Mouse (Mus musculus): ENCODE data around the gene Spred2. TPM values are rescaled to one million over a fixed set of nuclear protein-coding genes. Genes with fewer than 3 reads are reported as not detected.

Gene Spred2
- polyA plus RNA-seq, 1 experiment = 25.4 TPM

GRCm38 (mm10) chr11:19993753-19994152 is 69.6 kb downstream of the Spred2 start:
- WGBS = 0% methylated on average over 1 of the region's 1 CpGs
- Histone ChIP-seq H3K36me3 (ENCODE audit: control insufficient read depth, insufficient read depth, low read length) (peaks cover 3% of the 10 kb centered on the region; the same call in 1 of the 2 replicates), H3K27ac (ENCODE audit: control insufficient read depth, insufficient read depth, low read length) (no peak overlapping the region), H3K4me3 (ENCODE audit: control insufficient read depth, insufficient read depth, low read length) (no peak overlapping the region), H3K4me1 (replicated peaks; ENCODE audit: control insufficient read depth, insufficient read depth, low read length) (peaks cover 37% of the 10 kb centered on the region), H3K27me3 (ENCODE audit: control insufficient read depth, insufficient read depth, low read length) (no peaks in the 10 kb centered on the region)
- no peak for TF ChIP-seq CTCF (IDR thresholded peaks at IDR 0.05; ENCODE audit: borderline replicate concordance, control insufficient read depth, extremely low read depth, insufficient read depth, low read length, poor library complexity)
- TF ChIP-seq POLR2A (IDR thresholded peaks at IDR 0.05; ENCODE audit: control insufficient read depth, extremely low read depth, insufficient read depth, low read length, poor library complexity) = no peak
- no peak for DNase-seq

GRCm38 (mm10) chr11:19994262-19994790 is 70.2 kb downstream of the Spred2 start:
- no peaks in the 10 kb centered on the region for H3K27me3 ChIP-seq (ENCODE audit: control insufficient read depth, insufficient read depth, low read length)
- 96% methylated on average over 7 of the region's 7 CpGs for WGBS
- TF ChIP-seq POLR2A (IDR thresholded peaks at IDR 0.05; ENCODE audit: control insufficient read depth, extremely low read depth, insufficient read depth, low read length, poor library complexity) (no peak), CTCF (IDR thresholded peaks at IDR 0.05; ENCODE audit: borderline replicate concordance, control insufficient read depth, extremely low read depth, insufficient read depth, low read length, poor library complexity) (no peak)
- no peak overlapping the region for H3K27ac ChIP-seq (ENCODE audit: control insufficient read depth, insufficient read depth, low read length)
- H3K4me1 ChIP-seq (replicated peaks; ENCODE audit: control insufficient read depth, insufficient read depth, low read length) = peaks cover 32% of the 10 kb centered on the region
- no peak for DNase-seq
- peaks cover 4% of the 10 kb centered on the region; the same call in 1 of the 2 replicates for H3K36me3 ChIP-seq (ENCODE audit: control insufficient read depth, insufficient read depth, low read length)
- H3K4me3 ChIP-seq (ENCODE audit: control insufficient read depth, insufficient read depth, low read length) = no peak overlapping the region

- no peak for DNase-seq
Observed at GRCm38 (mm10) chr11:19997940-19998339, 73.8 kb downstream of the Spred2 start.

GRCm38 (mm10) chr11:20002883-20003282 is 78.7 kb downstream of the Spred2 start:
- peaks cover 9% of the 10 kb centered on the region for H3K36me3 ChIP-seq (ENCODE audit: control insufficient read depth, insufficient read depth, low read length)
- DNase-seq = no peak
- H3K27ac ChIP-seq (ENCODE audit: control insufficient read depth, insufficient read depth, low read length) = no peak overlapping the region
- no peak overlapping the region for H3K4me3 ChIP-seq (ENCODE audit: control insufficient read depth, insufficient read depth, low read length)
- no peaks in the 10 kb centered on the region for H3K27me3 ChIP-seq (ENCODE audit: control insufficient read depth, insufficient read depth, low read length)
- WGBS = 97% methylated on average over 4 of the region's 4 CpGs
- peaks cover 3% of the 10 kb centered on the region for H3K4me1 ChIP-seq (replicated peaks; ENCODE audit: control insufficient read depth, insufficient read depth, low read length)
- no peak for TF ChIP-seq CTCF (IDR thresholded peaks at IDR 0.05; ENCODE audit: borderline replicate concordance, control insufficient read depth, extremely low read depth, insufficient read depth, low read length, poor library complexity)
- TF ChIP-seq POLR2A (IDR thresholded peaks at IDR 0.05; ENCODE audit: control insufficient read depth, extremely low read depth, insufficient read depth, low read length, poor library complexity) = no peak

More at GRCm38 (mm10) chr11:19997940-19998339, 73.8 kb downstream of the Spred2 start:
- no peak overlapping the region for H3K4me3 ChIP-seq (ENCODE audit: control insufficient read depth, insufficient read depth, low read length)
- WGBS = 12% methylated on average over 18 of the region's 18 CpGs
- no peak overlapping the region for H3K27ac ChIP-seq (ENCODE audit: control insufficient read depth, insufficient read depth, low read length)
- peaks cover 19% of the 10 kb centered on the region for H3K4me1 ChIP-seq (replicated peaks; ENCODE audit: control insufficient read depth, insufficient read depth, low read length)
- peaks cover 4% of the 10 kb centered on the region; the same call in 1 of the 2 replicates for H3K36me3 ChIP-seq (ENCODE audit: control insufficient read depth, insufficient read depth, low read length)
- no peaks in the 10 kb centered on the region for H3K27me3 ChIP-seq (ENCODE audit: control insufficient read depth, insufficient read depth, low read length)
- TF ChIP-seq CTCF (IDR thresholded peaks at IDR 0.05; ENCODE audit: borderline replicate concordance, control insufficient read depth, extremely low read depth, insufficient read depth, low read length, poor library complexity) (no peak), POLR2A (IDR thresholded peaks at IDR 0.05; ENCODE audit: control insufficient read depth, extremely low read depth, insufficient read depth, low read length, poor library complexity) (no peak)

- no peak for DNase-seq
- Histone ChIP-seq H3K4me3 (ENCODE audit: control insufficient read depth, insufficient read depth, low read length) (no peak overlapping the region), H3K4me1 (replicated peaks; ENCODE audit: control insufficient read depth, insufficient read depth, low read length) (0 out of 2 replicates have a peak, but pooled peaks cover 2% of the 10 kb centered on the region), H3K36me3 (ENCODE audit: control insufficient read depth, insufficient read depth, low read length) (peaks cover 15% of the 10 kb centered on the region), H3K27ac (ENCODE audit: control insufficient read depth, insufficient read depth, low read length) (no peak overlapping the region), H3K27me3 (ENCODE audit: control insufficient read depth, insufficient read depth, low read length) (no peaks in the 10 kb centered on the region)
- whole genome bisulfite sequencing = 95% methylated on average over 6 of the region's 6 CpGs
- TF ChIP-seq CTCF (IDR thresholded peaks at IDR 0.05; ENCODE audit: borderline replicate concordance, control insufficient read depth, extremely low read depth, insufficient read depth, low read length, poor library complexity) = no peak
- TF ChIP-seq POLR2A (IDR thresholded peaks at IDR 0.05; ENCODE audit: control insufficient read depth, extremely low read depth, insufficient read depth, low read length, poor library complexity) = no peak
Observed at GRCm38 (mm10) chr11:20007701-20008100, 83.5 kb downstream of the Spred2 start.

GRCm38 (mm10) chr11:20011210-20011978 is 87.2 kb downstream of the Spred2 start:
- Histone ChIP-seq H3K27me3 (ENCODE audit: control insufficient read depth, insufficient read depth, low read length) (no peaks in the 10 kb centered on the region), H3K27ac (ENCODE audit: control insufficient read depth, insufficient read depth, low read length) (no peak overlapping the region), H3K36me3 (ENCODE audit: control insufficient read depth, insufficient read depth, low read length) (peaks cover 15% of the 10 kb centered on the region), H3K4me1 (replicated peaks; ENCODE audit: control insufficient read depth, insufficient read depth, low read length) (0 out of 2 replicates have a peak, but pooled peaks cover 2% of the 10 kb centered on the region), H3K4me3 (ENCODE audit: control insufficient read depth, insufficient read depth, low read length) (no peak overlapping the region)
- no peak for DNase-seq
- TF ChIP-seq POLR2A (IDR thresholded peaks at IDR 0.05; ENCODE audit: control insufficient read depth, extremely low read depth, insufficient read depth, low read length, poor library complexity) (no peak), CTCF (IDR thresholded peaks at IDR 0.05; ENCODE audit: borderline replicate concordance, control insufficient read depth, extremely low read depth, insufficient read depth, low read length, poor library complexity) (no peak)
- WGBS = 79% methylated on average over 16 of the region's 16 CpGs

All from thymus, adult 2 months (tissue).